Mouse (Mus musculus): Measurements from ENCODE around the gene Slc7a7. TPM values are rescaled to one million over a fixed set of nuclear protein-coding genes. Genes with fewer than 3 reads are reported as not detected.

Slc7a7 gene
- total RNA-seq, 2 experiments from 2014 or later, result 2.4 to 2.7 TPM

Other genes with a start within 250 kb of the Slc7a7 start
- 100 to 1,000 TPM; 123 to 131 TPM for gene Dad1, start 163.7 kb downstream of the Slc7a7 start, total RNA-seq (2021)
- gene Abhd4, start 163.6 kb downstream of the Slc7a7 start, total RNA-seq (2021), result 10 to 100 TPM; 55.7 to 56.6 TPM
- not detected for gene Olfr49, start 132.8 kb downstream of the Slc7a7 start, total RNA-seq (2021)
- 10 to 100 TPM; 49.5 to 50.8 TPM for gene Oxa1l, start 56.9 kb downstream of the Slc7a7 start, total RNA-seq (2021)
- gene Mrpl52, start 9.1 kb upstream of the Slc7a7 start, total RNA-seq (2021), result 100 to 1,000 TPM; 105 to 108 TPM
- 10 to 100 TPM; 18.3 to 20.0 TPM for gene Mmp14, start 13.8 kb upstream of the Slc7a7 start, total RNA-seq (2021)
- gene Lrp10, start 46.4 kb upstream of the Slc7a7 start, total RNA-seq (2021), result 10 to 100 TPM; 26.4 to 29.6 TPM
- gene Rem2, start 58.3 kb upstream of the Slc7a7 start, total RNA-seq (2021), result 10 to 100 TPM; 20.7 to 23.8 TPM
- 10 to 100 TPM; 51.7 to 57.1 TPM for gene Prmt5, start 99.7 kb upstream of the Slc7a7 start, total RNA-seq (2021)
- 1 to 10 TPM; 4.0 to 5.3 TPM for gene Haus4, start 136.8 kb upstream of the Slc7a7 start, total RNA-seq (2021)
- 1 to 10 TPM in 1 of 2 experiments, under 1 TPM in 1; 0.95 to 1.5 TPM for gene Ajuba, start 159.8 kb upstream of the Slc7a7 start, total RNA-seq (2021)
- gene 4931414P19Rik, start 188.2 kb upstream of the Slc7a7 start, total RNA-seq (2021), result 1 to 10 TPM; 4.7 to 5.5 TPM
- 100 to 1,000 TPM; 203 to 230 TPM for gene Psmb5, start 200.2 kb upstream of the Slc7a7 start, total RNA-seq (2021)
- gene Psmb11, start 203.7 kb upstream of the Slc7a7 start, total RNA-seq (2021), result under 1 TPM; 0.23 to 0.27 TPM
- gene Gm17606, start 223.2 kb upstream of the Slc7a7 start, total RNA-seq (2021), result not detected
- gene Cdh24, start 223.6 kb upstream of the Slc7a7 start, total RNA-seq (2021), result 10 to 100 TPM; 23.6 to 24.5 TPM